Mouse (Mus musculus): ENCODE results near the gene Ifitm5. TPM values are rescaled to one million over a fixed set of nuclear protein-coding genes. Genes with fewer than 3 reads are reported as not detected.
A peak's percentile ranks its signal among the peaks of the same experiment; 100 is the strongest.

The Ifitm5 gene
- polyA plus RNA-seq, 1 experiment = 0.44 TPM

GRCm38 (mm10) chr7:140943356-140943755, 6.7 kb downstream of the Ifitm5 start:
- no peaks in the 10 kb centered on the region for H3K79me3 ChIP-seq (ENCODE audit: low read depth)
- TF ChIP-seq MYOG (IDR thresholded peaks at IDR 0.05; ENCODE audit: control insufficient read depth, extremely low read depth, insufficient read length) = no peak

DNA sequence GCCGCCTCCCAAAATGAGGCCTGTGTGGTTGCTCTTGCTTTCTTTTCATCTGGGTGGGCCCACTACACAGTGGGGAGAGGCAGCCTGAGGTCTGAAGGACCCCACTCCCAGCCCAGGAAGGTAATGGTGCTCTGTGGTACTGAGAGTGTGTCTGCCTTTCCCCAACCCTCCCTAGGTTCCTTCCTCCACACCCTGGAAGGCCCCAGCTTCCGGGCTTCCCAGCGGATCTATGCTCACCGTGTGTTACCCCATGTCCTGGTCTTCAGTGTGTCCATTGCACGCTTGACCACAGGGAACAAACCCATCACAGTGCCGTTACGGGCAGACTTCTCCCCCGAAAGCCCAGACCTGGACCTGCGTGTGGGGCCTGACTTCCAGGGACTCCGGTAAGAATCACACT, 7.3 kb downstream of the Ifitm5 start:
- no peak overlapping the region for H3K4me3 ChIP-seq (ENCODE audit: insufficient read depth, poor library complexity, severe bottlenecking)
- H3K36me3 ChIP-seq (ENCODE audit: control insufficient read depth, insufficient read depth) = peaks cover 9% of the 10 kb centered on the region
- H3ac ChIP-seq (ENCODE audit: control insufficient read depth, insufficient read length, low read depth) = no peak overlapping the region
- TF ChIP-seq CEBPB (IDR thresholded peaks at IDR 0.05; ENCODE audit: low read depth) (no peak), FOSL1 (IDR thresholded peaks at IDR 0.05; ENCODE audit: insufficient read depth, low read length, poor library complexity, severe bottlenecking) (no peak), CTCF (IDR thresholded peaks at IDR 0.05; ENCODE audit: control insufficient read depth, insufficient read depth, insufficient read length) (no peak), USF1 (IDR thresholded peaks at IDR 0.05; ENCODE audit: low read depth) (no peak), MYOG (IDR thresholded peaks at IDR 0.05; ENCODE audit: control insufficient read depth, extremely low read depth, insufficient read length) (no peak), MYOD1 (IDR thresholded peaks at IDR 0.05; ENCODE audit: control insufficient read depth, insufficient read length, low read depth) (no peak), MAX (IDR thresholded peaks at IDR 0.05) (no peak)
- no peaks in the 10 kb centered on the region for H3K79me2 ChIP-seq (ENCODE audit: control insufficient read depth, insufficient read depth)
- H3K79me3 ChIP-seq (ENCODE audit: low read depth) = no peaks in the 10 kb centered on the region
- no peaks in the 10 kb centered on the region for H3K27me3 ChIP-seq (ENCODE audit: control insufficient read depth, insufficient read depth, insufficient read length)

More at GRCm38 (mm10) chr7:140943356-140943755, 6.7 kb downstream of the Ifitm5 start:
- Histone ChIP-seq H3K36me3 (ENCODE audit: control insufficient read depth, insufficient read depth) (peaks cover 9% of the 10 kb centered on the region), H3K27me3 (ENCODE audit: control insufficient read depth, insufficient read depth, insufficient read length) (no peaks in the 10 kb centered on the region), H3K4me3 (ENCODE audit: insufficient read depth, poor library complexity, severe bottlenecking) (no peak overlapping the region), H3ac (ENCODE audit: control insufficient read depth, insufficient read length, low read depth) (no peak overlapping the region), H3K79me2 (ENCODE audit: control insufficient read depth, insufficient read depth) (no peaks in the 10 kb centered on the region)

- Histone ChIP-seq H3K79me3 (ENCODE audit: low read depth) (no peaks in the 10 kb centered on the region), H3K36me3 (ENCODE audit: control insufficient read depth, insufficient read depth) (peaks cover 9% of the 10 kb centered on the region), H3K79me2 (ENCODE audit: control insufficient read depth, insufficient read depth) (no peaks in the 10 kb centered on the region), H3K27me3 (ENCODE audit: control insufficient read depth, insufficient read depth, insufficient read length) (no peaks in the 10 kb centered on the region), H3ac (ENCODE audit: control insufficient read depth, insufficient read length, low read depth) (peak overlapping the region; percentile 80), H3K4me3 (ENCODE audit: insufficient read depth, poor library complexity, severe bottlenecking) (peak overlapping the region; percentile 48)
- TF ChIP-seq FOSL1 (IDR thresholded peaks at IDR 0.05; ENCODE audit: insufficient read depth, low read length, poor library complexity, severe bottlenecking) = no peak
Observed at GRCm38 (mm10) chr7:140942341-140942740, 7.8 kb downstream of the Ifitm5 start.

- no peaks in the 10 kb centered on the region for H3K79me2 ChIP-seq (ENCODE audit: control insufficient read depth, insufficient read depth)
Observed at GRCm38 (mm10) chr7:140941222-140942051, 8.7 kb downstream of the Ifitm5 start, which contains the start of gene Pgghg. Gene Pgghg (plus strand): TSS chr7:140941391.

DNA sequence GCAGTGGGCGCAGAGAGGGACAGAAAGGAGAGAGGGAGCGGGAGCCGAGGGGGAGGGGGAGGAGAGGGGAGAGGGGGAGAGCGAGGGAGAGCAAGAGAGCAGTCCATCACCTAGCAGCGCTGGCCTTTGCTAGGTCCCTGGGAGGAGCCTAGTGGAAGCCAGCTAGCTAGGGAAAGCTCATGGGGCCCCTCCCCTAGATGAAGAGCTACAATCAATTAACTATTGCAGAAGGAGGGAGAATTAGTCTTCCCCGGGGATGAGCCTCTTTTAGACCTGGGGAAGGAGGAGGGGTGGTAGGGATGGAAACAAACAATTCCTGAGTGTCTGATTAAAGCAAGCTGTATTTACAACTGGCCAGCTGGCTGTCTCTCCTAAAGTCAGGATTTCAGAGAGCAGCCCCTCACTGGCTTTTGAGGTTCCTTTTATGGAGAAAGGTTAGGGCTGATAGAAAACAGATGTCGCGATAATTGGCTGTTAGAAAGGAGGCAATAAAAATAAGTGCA, 10.4 kb downstream of the Ifitm5 start:
- Histone ChIP-seq H3K79me3 (ENCODE audit: low read depth) (no peaks in the 10 kb centered on the region), H3ac (ENCODE audit: control insufficient read depth, insufficient read length, low read depth) (no peak overlapping the region), H3K27me3 (ENCODE audit: control insufficient read depth, insufficient read depth, insufficient read length) (peaks cover 13% of the 10 kb centered on the region), H3K36me3 (ENCODE audit: control insufficient read depth, insufficient read depth) (peaks cover 4% of the 10 kb centered on the region), H3K4me3 (ENCODE audit: insufficient read depth, poor library complexity, severe bottlenecking) (no peak overlapping the region), H3K79me2 (ENCODE audit: control insufficient read depth, insufficient read depth) (no peaks in the 10 kb centered on the region)
- no peak for TF ChIP-seq MYOD1 (IDR thresholded peaks at IDR 0.05; ENCODE audit: control insufficient read depth, insufficient read length, low read depth)

More at GRCm38 (mm10) chr7:140941222-140942051, 8.7 kb downstream of the Ifitm5 start, which contains the start of gene Pgghg:
- H3K36me3 ChIP-seq (ENCODE audit: control insufficient read depth, insufficient read depth) = peaks cover 6% of the 10 kb centered on the region
- peaks cover 5% of the 10 kb centered on the region for H3K27me3 ChIP-seq (ENCODE audit: control insufficient read depth, insufficient read depth, insufficient read length)
- no peaks in the 10 kb centered on the region for H3K79me3 ChIP-seq (ENCODE audit: low read depth)
- H3K4me3 ChIP-seq (ENCODE audit: insufficient read depth, poor library complexity, severe bottlenecking) = peak within 1 kb of the TSS; percentile 48
- TF ChIP-seq CTCF (IDR thresholded peaks at IDR 0.05; ENCODE audit: control insufficient read depth, insufficient read depth, insufficient read length) = peak; percentile 75
- TF ChIP-seq MAX (IDR thresholded peaks at IDR 0.05) = peak; percentile 92
- TF ChIP-seq MYOG (IDR thresholded peaks at IDR 0.05; ENCODE audit: control insufficient read depth, extremely low read depth, insufficient read length) = no peak
- no peak for TF ChIP-seq USF1 (IDR thresholded peaks at IDR 0.05; ENCODE audit: low read depth)
- peak within 1 kb of the TSS; percentile 80 for H3ac ChIP-seq (ENCODE audit: control insufficient read depth, insufficient read length, low read depth)

DNA sequence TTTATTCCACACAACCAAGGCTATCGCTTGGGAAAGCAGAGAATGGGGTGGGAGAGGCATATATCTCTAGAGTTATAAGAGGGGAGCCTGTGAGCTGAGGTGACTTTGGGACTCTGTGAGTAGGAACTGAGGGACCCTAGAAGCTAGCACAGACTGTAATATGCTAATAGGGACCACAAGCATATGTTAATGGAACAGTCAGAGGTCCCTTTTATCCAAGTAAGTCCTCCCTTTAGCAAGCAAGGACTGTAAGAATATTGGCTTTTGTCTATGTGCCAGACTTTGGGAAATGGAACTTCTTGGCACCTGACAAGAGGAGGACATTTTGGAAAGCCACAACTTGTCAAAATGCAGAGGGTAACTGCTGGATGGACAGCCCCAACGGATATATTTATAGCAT, 11.2 kb downstream of the Ifitm5 start:
- Histone ChIP-seq H3K4me3 (ENCODE audit: insufficient read depth, poor library complexity, severe bottlenecking) (no peak overlapping the region), H3ac (ENCODE audit: control insufficient read depth, insufficient read length, low read depth) (no peak overlapping the region), H3K36me3 (ENCODE audit: control insufficient read depth, insufficient read depth) (peaks cover 4% of the 10 kb centered on the region), H3K79me3 (ENCODE audit: low read depth) (no peaks in the 10 kb centered on the region), H3K79me2 (ENCODE audit: control insufficient read depth, insufficient read depth) (no peaks in the 10 kb centered on the region), H3K27me3 (ENCODE audit: control insufficient read depth, insufficient read depth, insufficient read length) (peaks cover 13% of the 10 kb centered on the region)
- TF ChIP-seq CTCF (IDR thresholded peaks at IDR 0.05; ENCODE audit: control insufficient read depth, insufficient read depth, insufficient read length) (no peak), MAX (IDR thresholded peaks at IDR 0.05) (no peak), CEBPB (IDR thresholded peaks at IDR 0.05; ENCODE audit: low read depth) (no peak)

All from C2C12 (cell line).